Mouse (Mus musculus) MEL (cell line): ENCODE results near the gene Cul4a. TPM values are rescaled to one million over a fixed set of nuclear protein-coding genes. Genes with fewer than 3 reads are reported as not detected.
A peak's percentile ranks its signal among the peaks of the same experiment; 100 is the strongest.

Source experiments
- DNase-seq: peaks from one replicate; pipeline ENCODE4 v3.0.0; 2011; ENCODE audit warnings: low read depth, low spot score
- H3K27ac ChIP-seq: 2 replicates; pipeline ENCODE4 v1.5.1; 2012; ENCODE audit warnings: low read depth, mild to moderate bottlenecking, control low read depth, low read length, moderate library complexity; ENCODE audit not compliant: control insufficient read depth
- H3K27me3 ChIP-seq, 2 experiments: fragments of 150-350 bp in 1 of 2; sonication (generic) in 1 of 2; 2 replicates each; pipeline ENCODE4 v1.6.1; 2012; ENCODE audit warnings: low read length in 2 of 2, mild to moderate bottlenecking in 2 of 2, improper control_type of control experiment in 1 of 2, moderate library complexity in 1 of 2; ENCODE audit not compliant: insufficient read depth in 2 of 2, control insufficient read depth in 1 of 2
- H3K36me3 ChIP-seq, 2 experiments: 2 replicates each; pipeline ENCODE4 v1.6.1; 2012 to 2014; ENCODE audit warnings: low read length in 2 of 2, improper control_type of control experiment in 1 of 2, inconsistent platforms in 1 of 2, mild to moderate bottlenecking in 1 of 2; ENCODE audit not compliant: insufficient read depth in 2 of 2, control insufficient read depth in 1 of 2
- H3K4me1 ChIP-seq, 2 experiments: fragments of 150-350 bp in 1 of 2; sonication (generic) in 1 of 2; 2 replicates each; pipeline ENCODE4 v1.6.1; 2012; ENCODE audit warnings: low read length in 2 of 2, improper control_type of control experiment in 1 of 2, mild to moderate bottlenecking in 1 of 2; ENCODE audit not compliant: insufficient read depth in 2 of 2, control insufficient read depth in 1 of 2
- H3K4me3 ChIP-seq, 2 experiments: fragments of 150-350 bp in 1 of 2; sonication (generic) in 1 of 2; 2 replicates each; pipeline ENCODE4 v1.5.1; 2012; ENCODE audit warnings: low read depth in 2 of 2, low read length in 2 of 2, mild to moderate bottlenecking in 2 of 2, moderate library complexity in 2 of 2, control low read depth in 1 of 2, improper control_type of control experiment in 1 of 2; ENCODE audit not compliant: control insufficient read depth in 1 of 2, insufficient read depth in 1 of 2
- H3K79me2 ChIP-seq: 2 replicates; pipeline ENCODE4 v1.6.1; 2012; ENCODE audit warnings: mild to moderate bottlenecking, low read length, moderate library complexity; ENCODE audit not compliant: control insufficient read depth, poor library complexity, insufficient read depth
- H3K9ac ChIP-seq: 2 replicates; pipeline ENCODE4 v1.6.1; 2012; ENCODE audit warnings: low read depth, mild to moderate bottlenecking, control low read depth, low read length, moderate library complexity; ENCODE audit not compliant: control insufficient read depth, poor library complexity, severe bottlenecking
- H3K9me3 ChIP-seq: fragments of 150-350 bp; sonication (generic); replicated peaks from 2 replicates; pipeline ENCODE4 v1.6.1; 2012; ENCODE audit warnings: mild to moderate bottlenecking, low read length, improper control_type of control experiment, moderate library complexity; ENCODE audit not compliant: insufficient read depth
- JUND ChIP-seq: IDR thresholded peaks from 2 replicates; pipeline ENCODE4 v1.6.1; 2011; ENCODE audit warnings: low read depth, mild to moderate bottlenecking, improper control_type of control experiment, low read length
- KAT2A ChIP-seq: conservative IDR thresholded peaks from 2 replicates; pipeline ENCODE4 v1.6.1; 2012; ENCODE audit warnings: low read depth, low read length, improper control_type of control experiment, inconsistent platforms
- MAX ChIP-seq: IDR thresholded peaks from 2 replicates; pipeline ENCODE4 v1.6.1; 2011; ENCODE audit warnings: low read length, improper control_type of control experiment
- MAZ ChIP-seq: IDR thresholded peaks from 2 replicates; pipeline ENCODE4 v1.6.1; 2012; ENCODE audit warnings: low read depth, mild to moderate bottlenecking, inconsistent platforms, low read length, improper control_type of control experiment
- MYC ChIP-seq: IDR thresholded peaks from 2 replicates; pipeline ENCODE4 v1.6.1; 2011; ENCODE audit warnings: low read depth, mild to moderate bottlenecking, low read length, improper control_type of control experiment, moderate library complexity
- NELFE ChIP-seq: IDR thresholded peaks from 2 replicates; pipeline ENCODE4 v1.6.1; 2011; ENCODE audit warnings: low read depth, low read length, improper control_type of control experiment
- POLR2A ChIP-seq, 2 experiments: IDR thresholded peaks; 2 replicates each; pipeline ENCODE4 v1.6.1; 2011 to 2012; ENCODE audit warnings: low read length in 2 of 2, mild to moderate bottlenecking in 2 of 2, control low read depth in 1 of 2, improper control_type of control experiment in 1 of 2, low read depth in 1 of 2, moderate library complexity in 1 of 2; ENCODE audit not compliant: control insufficient read depth in 1 of 2, insufficient read depth in 1 of 2, poor library complexity in 1 of 2
- POLR2AphosphoS2 ChIP-seq: IDR thresholded peaks from 2 replicates; pipeline ENCODE4 v1.6.1; 2011; ENCODE audit warnings: low read length, improper control_type of control experiment
- POLR2AphosphoS5 ChIP-seq: IDR thresholded peaks from 2 replicates; pipeline ENCODE4 v1.6.1; 2012; ENCODE audit warnings: low read depth, borderline replicate concordance, mild to moderate bottlenecking, inconsistent platforms, low read length, moderate library complexity, mixed read lengths
- RCOR1 ChIP-seq: IDR thresholded peaks from 2 replicates; pipeline ENCODE4 v1.6.1; 2012; ENCODE audit warnings: low read depth, mild to moderate bottlenecking, inconsistent platforms, low read length, improper control_type of control experiment
- TAL1 ChIP-seq: IDR thresholded peaks from 2 replicates; pipeline ENCODE4 v1.6.1; 2012; ENCODE audit warnings: mild to moderate bottlenecking, inconsistent platforms, low read length, moderate library complexity, mixed read lengths
- TCF12 ChIP-seq: IDR thresholded peaks from 2 replicates; pipeline ENCODE4 v1.6.1; 2014; ENCODE audit warnings: low read depth, mild to moderate bottlenecking, inconsistent platforms, low read length, improper control_type of control experiment, moderate library complexity
- ZNF384 ChIP-seq: IDR thresholded peaks from 2 replicates; pipeline ENCODE4 v1.6.1; 2012; ENCODE audit warnings: low read depth, mild to moderate bottlenecking, inconsistent platforms, low read length, improper control_type of control experiment
- polyA plus RNA-seq, 2 experiments: library from polyadenylated mRNA; stranded (reverse) in 1 of 2; unstranded in 1 of 2; fragments of >175 nt in 1 of 2; fragments of >200 nt in 1 of 2; gene quantifications; 2 replicates each; pipeline versions ENCODE4 v1.2.1 to v1.2.4; 2012; ENCODE audit warnings: low replicate concordance in 2 of 2, low read depth in 1 of 2; ENCODE audit not compliant: insufficient read length in 2 of 2, insufficient read depth in 1 of 2, missing spikeins in 1 of 2
- total RNA-seq: library from RNA; depleted of rRNA; stranded (reverse); fragments of 300-350 nt; gene quantifications from 2 replicates; pipeline ENCODE4 v1.2.3, GENCODE M21; 2012

Cul4a gene
- total and polyA plus RNA-seq, 3 experiments, result 56.2 to 131 (median 81.4) TPM

DNA sequence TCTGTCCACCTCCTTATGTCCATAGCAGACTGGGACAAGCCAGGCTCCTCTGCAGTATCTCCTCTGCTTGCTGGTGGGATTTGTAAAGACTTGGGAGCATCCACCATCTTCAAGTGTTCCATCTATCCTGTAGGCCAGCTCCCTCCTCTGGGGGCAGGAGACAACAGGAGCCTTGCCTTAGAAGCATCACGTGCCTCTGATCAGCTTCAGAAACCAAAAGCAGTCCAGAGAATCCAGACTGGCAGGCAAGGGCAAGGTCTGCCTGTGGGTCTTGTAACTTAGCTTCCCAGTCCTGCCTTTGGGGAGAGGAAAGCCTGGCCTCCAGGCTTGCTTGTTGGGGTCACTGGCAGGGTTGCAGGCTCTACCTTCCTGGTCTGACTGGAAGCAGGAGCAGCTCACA lies 70.2 kb downstream of the Cul4a start:
- H3K79me2 ChIP-seq, result no peaks in the 10 kb centered on the region
- H3K9ac ChIP-seq, result no peak overlapping the region
- H3K36me3 ChIP-seq, result peaks cover 0 to 22% of the 10 kb centered on the region in 2 experiments; a peak in 2 of 4 replicates
- H3K27ac ChIP-seq, result no peak overlapping the region
- peaks cover 0 to 8% of the 10 kb centered on the region in 2 experiments; a peak in 1 of 4 replicates for H3K4me1 ChIP-seq
- no peak for DNase-seq
- H3K4me3 ChIP-seq, result no peak overlapping the region
- TF ChIP-seq MAX (no peak), JUND (no peak), KAT2A (no peak), MAZ (no peak), POLR2A (IDR thresholded peaks at IDR 0.05; ENCODE audit: control insufficient read depth in 1 of 2, insufficient read depth in 1 of 2, low read depth in 1 of 2, low read length in 2 of 2, poor library complexity in 1 of 2) (0 out of 4 replicates have a peak, but pooled peaks of 1 of the 2 experiments have one; percentile 26), POLR2AphosphoS5 (no peak)
- no peaks in the 10 kb centered on the region for H3K9me3 ChIP-seq
- H3K27me3 ChIP-seq, result no peaks in the 10 kb centered on the region

DNA sequence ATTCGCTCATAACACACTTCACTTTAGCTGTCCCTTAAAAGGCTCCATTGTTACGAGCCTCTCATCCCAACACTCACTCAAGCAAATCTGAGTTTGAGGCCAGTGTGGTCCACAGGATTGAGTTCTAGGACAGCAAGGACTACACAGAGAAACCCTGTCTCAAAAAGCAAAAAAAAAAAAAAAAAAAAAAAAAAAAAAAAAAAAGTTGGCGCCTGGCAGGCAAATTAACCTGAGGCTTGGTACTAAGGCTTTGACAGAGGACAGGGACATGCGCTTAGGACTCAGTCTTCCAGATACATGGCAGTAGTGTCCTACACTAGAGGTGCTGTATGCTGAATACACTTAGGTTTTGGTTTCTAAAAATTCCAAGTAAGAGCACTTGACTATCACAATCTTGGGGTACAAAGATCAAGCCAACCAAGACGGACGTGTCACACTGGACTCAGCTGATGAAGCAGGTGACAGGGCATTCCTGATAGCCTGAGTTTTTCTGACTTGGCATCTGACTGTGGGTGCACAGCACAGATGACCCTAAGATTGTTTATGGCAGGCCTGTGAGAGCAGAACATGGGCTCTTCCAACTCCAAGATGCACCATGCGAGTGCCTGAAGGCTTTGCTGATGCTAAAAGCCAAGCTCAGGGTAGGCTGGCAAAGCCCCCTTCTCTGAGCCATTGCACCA lies 71.9 kb downstream of the Cul4a start:
- H3K4me3 ChIP-seq, result no peak overlapping the region
- DNase-seq, result no peak
- H3K79me2 ChIP-seq, result no peaks in the 10 kb centered on the region
- no peaks in the 10 kb centered on the region for H3K27me3 ChIP-seq
- no peak overlapping the region for H3K27ac ChIP-seq
- no peaks in the 10 kb centered on the region for H3K9me3 ChIP-seq
- TF ChIP-seq MYC, result no peak
- TF ChIP-seq RCOR1, result no peak
- TF ChIP-seq NELFE, result no peak
- TF ChIP-seq ZNF384, result peak; percentile 82
- TF ChIP-seq TCF12, result no peak
- TF ChIP-seq, all 39 proteins: peak for 1
- H3K36me3 ChIP-seq, result peaks cover 2 to 13% of the 10 kb centered on the region in 2 experiments; a peak in 2 of 4 replicates
- no peak overlapping the region for H3K9ac ChIP-seq
- H3K4me1 ChIP-seq, result peaks cover 0 to 17% of the 10 kb centered on the region in 2 experiments; a peak in 2 of 4 replicates

DNA sequence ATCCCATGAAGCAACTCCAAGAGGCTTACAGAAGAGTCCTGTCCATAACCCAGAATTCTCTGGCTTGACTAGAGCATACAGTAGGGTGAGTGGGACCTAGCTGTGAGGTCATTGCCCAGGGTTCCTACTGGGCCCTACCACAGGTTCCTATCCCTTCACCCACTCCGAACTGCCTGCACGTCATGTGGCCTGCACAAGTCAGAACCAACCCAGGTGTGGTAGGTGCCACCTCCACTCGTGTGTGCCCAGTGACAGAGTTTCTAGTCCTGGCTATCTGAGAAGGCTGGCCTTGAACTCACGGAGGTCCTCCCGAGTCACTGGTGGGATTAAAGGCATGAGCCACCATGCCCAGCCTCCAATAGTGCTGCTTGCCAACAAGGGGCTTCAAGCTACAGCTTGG lies 72.7 kb downstream of the Cul4a start:
- H3K79me2 ChIP-seq, result no peaks in the 10 kb centered on the region
- no peak overlapping the region for H3K4me3 ChIP-seq
- H3K27me3 ChIP-seq, result no peaks in the 10 kb centered on the region
- no peaks in the 10 kb centered on the region for H3K9me3 ChIP-seq
- no peak overlapping the region for H3K9ac ChIP-seq
- peaks cover 0 to 17% of the 10 kb centered on the region in 2 experiments; a peak in 2 of 4 replicates for H3K4me1 ChIP-seq
- H3K27ac ChIP-seq, result no peak overlapping the region
- peaks cover 2 to 8% of the 10 kb centered on the region in 2 experiments; a peak in 2 of 4 replicates for H3K36me3 ChIP-seq
- DNase-seq, result no peak
- TF ChIP-seq TAL1 (no peak), POLR2AphosphoS2 (peak; percentile 78)
